Mouse (Mus musculus) cerebellum, postnatal 14 days (tissue): ENCODE measurements at regions not wholly inside any gene's neighbourhood (a gene's known extent, or its start where the extent isn't known, plus 50 kb on each side); places are given as distances from the start of the nearest gene placed in this dataset.
A peak's percentile ranks its signal among the peaks of the same experiment; 100 is the strongest.

ENCODE experiments used
- DNase-seq, 2 experiments: peaks; one replicate each; pipeline ENCODE4 v3.0.0; 2021; ENCODE audit warnings: mixed read lengths in 2 of 2

DNA sequence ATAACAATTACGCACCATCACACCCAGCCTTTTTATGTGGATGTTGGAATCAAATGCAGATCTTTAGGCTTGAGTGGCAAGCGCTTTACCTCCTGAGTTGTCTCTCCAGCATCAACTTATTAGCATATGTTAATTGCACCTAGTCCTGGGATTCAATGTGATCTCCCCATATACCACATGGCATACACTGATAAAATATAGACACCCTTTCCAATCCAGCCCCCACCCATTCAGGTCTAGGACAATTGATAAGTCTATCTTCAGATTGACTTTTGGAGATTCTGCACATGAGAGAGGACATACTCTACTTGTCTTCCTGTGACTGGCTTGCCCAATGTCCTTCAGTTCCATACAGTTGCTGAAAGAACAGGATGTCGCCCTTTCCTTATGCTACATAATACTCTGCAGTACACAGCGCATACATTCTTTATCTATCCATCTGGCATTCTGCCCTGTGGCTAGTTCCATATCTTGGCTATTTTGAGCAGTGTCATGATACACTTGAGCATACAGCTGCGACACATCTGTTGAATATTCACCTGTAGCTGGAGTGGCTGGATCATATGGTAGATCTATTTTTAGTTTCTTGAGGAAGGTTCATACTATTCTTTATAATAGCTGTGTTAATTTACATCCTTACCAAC, 120.3 kb downstream of the Gsdmc2 start:
- DNase-seq, result no peak

DNA sequence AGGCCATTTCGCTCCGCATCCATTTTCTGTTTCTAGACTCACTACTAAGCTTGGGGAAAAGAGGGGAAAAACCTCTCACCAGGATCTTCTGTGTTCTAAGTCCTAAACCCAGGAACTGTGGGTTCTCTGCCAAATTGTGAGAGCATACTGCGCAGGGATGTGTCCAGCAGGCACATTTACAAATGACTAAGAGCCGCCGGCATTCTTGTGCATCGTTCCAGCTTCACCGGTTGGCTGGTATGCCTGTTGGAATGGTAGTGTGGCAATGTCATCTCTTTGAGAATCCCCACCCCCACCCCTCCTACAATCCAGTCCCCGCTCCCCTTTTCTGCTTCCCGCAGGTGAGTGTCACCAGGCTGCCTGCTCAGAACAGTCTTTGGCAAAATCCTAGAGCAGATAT, 122.0 kb downstream of the Gsdmc2 start:
- DNase-seq, result peak; percentile 10 to 19

DNA sequence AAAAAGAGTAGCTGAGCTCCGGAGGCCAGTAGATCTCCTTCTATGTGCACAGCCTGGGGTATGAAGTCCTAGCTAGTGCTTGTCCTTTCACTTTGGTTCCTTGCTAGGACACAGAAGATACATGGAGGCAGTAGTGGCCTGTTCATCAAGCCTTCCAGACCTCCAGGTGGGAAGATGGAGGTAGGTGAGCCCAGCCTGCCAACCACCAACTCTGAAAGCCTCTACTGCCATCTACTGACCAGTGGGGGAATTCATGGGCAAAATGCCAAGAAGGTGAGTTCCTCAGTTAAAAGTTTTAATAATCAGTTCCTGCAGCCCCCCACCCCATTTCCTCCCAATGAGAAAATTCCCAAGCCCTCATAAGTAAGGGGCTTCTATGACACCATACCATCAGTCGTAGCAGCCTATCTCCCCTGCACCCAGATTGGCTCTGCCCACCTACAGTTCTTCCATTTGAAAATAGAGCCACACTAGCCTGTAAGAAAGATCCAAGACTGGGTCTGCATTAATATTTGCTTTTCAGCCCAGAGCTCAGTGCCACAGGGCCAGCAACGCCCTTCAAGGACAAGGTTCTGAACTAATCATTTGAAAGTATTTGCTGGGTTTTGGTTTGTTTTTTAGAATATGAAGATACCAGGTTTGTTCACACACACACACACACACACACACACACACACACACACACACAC, 123.2 kb downstream of the Gsdmc2 start:
- peak; percentile 43 to 61 for DNase-seq

DNA sequence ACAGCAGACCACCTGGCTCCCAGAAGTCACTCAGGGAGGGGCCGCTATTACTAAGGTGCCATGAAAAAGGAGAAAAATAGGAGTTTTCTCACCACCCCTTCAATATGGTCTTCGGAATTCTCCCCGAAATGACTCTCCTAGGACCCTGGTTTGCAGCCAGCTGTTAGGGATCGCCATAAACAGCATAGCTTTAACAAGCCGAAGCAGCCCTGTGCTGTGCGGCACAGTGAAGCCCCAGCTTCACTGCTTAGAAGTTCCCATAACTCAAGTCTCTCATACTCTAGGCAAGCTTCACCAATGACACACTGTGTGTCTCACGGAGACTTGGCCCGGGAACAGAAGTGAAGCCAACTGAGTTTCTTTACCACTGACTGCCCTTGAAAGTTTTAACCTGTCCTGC, 127.2 kb downstream of the Gsdmc2 start:
- DNase-seq, result no peak

DNA sequence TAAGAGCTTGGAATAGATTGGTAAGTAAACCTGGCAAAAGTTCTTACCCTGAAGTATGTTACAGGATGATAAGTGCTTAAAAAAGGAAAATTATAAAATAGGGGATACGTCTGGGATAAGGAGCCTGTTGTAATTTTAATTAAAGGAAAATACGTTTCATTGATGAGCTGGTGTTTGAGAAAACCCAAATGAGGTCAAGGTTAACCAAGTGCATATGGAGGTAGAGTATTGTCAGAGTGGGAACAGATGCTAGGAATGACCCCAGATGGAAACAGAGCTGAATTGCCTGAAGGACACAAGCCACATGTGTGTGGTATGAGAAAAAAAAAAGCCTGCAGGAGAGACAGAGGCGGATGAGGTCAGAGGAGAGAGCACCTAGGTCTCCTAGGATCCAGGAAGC, 131.3 kb downstream of the Gsdmc2 start:
- no peak for DNase-seq

DNA sequence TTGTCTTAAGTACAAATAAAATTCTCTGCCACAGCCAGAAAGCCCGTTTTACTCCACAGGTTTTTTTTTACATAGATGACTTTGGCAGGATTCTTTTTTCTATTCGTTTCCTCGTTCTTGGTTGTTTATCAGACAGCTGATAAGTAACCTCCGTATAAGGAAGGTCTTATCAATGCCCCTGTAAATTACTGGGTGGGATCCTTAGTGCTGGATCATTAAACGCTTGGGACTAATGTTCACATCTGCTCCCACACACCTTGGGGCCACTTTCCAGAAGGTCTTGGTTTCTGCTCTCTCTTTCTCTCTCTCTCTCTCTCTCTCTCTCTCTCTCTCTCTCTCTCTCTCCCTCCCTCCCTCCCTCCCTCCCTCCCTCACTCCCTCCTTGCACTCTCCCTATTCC, 134.6 kb downstream of the Gsdmc2 start:
- DNase-seq, result no peak

DNA sequence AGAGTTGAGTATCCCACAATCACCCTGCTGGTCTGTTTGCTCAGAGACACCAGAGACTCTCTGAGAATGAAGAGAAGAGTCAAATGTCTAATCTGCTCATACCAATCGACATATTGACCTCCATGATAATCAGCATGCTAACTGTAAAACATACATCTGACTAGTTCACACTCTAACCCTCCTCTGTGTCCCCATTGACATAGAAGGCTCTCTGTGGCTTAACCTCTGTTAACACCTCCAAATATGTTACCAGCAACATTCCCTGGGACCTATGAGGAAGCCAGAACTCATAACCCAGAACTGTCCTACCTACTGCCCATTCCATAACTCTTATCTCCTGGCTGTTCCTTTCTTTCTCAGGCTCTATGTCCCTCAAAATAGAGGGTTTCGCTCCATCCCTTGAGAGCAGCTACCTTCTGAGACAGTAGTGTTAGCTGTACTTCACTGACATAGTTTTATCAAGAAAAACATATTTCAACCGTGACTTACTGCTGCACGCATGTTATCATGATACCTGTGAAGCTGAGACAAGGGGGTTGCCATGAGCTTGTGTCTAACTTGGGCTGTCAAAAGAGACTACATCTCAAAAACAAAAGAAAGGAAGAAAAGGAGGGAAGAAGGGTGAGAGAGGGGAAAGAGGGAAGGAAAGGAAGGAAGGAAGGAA, 135.6 kb downstream of the Gsdmc2 start:
- DNase-seq, result no peak

DNA sequence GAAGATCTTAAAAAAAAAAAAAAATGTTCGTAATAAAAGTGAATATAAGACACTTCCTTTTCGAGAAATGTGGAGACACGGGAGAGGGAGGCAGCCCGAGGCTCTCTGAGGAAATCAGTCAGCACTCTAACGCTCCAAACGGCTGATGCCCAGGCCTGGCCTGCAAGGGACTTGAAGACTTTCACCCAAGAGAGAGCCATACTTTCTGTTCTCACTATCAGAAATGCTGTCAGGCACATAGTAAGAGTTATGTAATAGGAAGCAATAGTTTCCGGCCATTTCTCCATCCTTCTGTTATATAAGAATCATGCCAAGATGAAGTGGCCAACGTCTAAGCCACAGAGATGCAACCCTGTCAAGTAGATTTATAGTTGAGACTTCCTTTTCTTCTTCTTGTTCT, 140.3 kb downstream of the Gsdmc2 start:
- no peak for DNase-seq

GRCm38 (mm10) chr15:63697831-63698230, 147.1 kb downstream of the Gsdmc2 start:
- DNase-seq, result no peak

DNA sequence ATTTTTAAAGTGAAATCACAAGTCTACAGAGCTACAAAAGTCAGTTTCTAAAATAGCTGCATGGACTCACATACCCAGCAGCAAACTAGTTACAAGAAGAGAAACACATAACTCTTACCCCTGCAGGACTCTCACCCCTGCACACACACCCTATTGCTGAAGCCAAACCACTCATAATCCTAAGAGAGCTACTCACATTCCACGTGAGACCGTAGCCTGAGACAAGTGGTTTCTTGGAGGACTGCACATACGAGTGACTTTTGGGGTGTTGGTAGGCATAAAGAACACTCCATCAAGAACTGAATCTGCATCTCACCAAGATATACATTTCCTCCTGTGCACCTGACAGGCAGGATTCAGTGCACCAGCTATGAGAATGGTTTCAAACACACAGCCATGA, 150.8 kb downstream of the Gsdmc2 start:
- DNase-seq, result no peak

- no peak for DNase-seq
Measured at GRCm38 (mm10) chr15:63693561-63693960, 151.4 kb downstream of the Gsdmc2 start.

DNA sequence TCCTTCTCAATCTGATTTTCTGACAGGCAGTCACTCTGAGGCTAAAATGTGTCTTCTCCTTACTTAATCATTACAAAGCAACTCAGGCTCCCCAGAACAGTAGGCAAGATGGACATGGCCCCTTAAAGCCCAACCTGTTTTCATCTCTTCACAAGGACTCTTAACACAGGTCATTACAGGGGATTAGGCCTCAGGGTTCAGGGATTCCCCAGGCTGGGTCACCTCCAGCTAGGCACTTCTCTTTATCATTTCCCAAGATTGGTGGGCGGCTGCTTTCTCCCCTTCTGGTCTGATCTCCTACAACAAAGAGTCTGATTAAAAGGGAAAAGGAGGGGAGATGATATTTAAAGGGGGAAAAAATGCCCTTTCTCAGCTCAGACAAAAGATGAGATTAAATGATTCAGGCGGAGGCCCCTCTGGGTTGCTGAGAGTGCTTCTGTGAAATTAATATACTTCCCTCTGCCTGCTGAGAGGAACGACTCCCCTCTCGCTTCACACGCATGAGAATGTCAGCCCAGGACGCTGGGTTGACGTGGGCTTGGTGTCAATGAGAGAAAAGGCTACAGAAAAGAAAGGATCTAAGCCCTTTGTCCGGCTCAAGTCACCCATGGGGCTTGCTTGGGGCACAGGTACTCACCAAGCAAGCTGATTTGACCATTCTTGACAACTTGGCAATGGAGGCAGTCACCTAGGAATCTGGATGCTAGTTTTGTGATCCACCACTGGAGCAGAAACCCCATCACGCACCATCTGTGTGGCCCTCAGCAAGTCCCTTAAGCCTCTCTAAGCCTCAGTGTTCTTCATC, 152.3 kb downstream of the Gsdmc2 start:
- peak in 1 of 2 experiments; percentile 15 for DNase-seq

- no peak for DNase-seq
Measured at GRCm38 (mm10) chr15:63689788-63690575, 155.0 kb downstream of the Gsdmc2 start.

DNA sequence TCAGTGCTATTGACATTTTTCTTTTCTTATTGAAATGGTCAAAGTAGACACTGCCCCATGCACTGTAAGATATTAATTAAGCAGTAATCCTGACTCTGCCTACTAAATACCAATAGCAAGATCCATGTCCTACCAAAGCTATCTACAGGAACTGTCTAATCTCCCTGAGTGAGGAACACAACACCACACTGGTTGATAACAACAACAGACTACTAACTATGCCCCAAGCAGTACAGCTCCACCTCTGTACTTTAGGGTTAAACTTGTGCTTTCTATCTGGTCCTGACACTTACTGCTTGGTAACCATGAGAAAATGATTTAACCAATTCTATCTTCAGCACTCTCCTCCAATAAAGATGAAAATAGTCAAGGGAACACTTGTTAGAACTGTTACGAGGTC, 157.1 kb downstream of the Gsdmc2 start:
- no peak for DNase-seq

DNA sequence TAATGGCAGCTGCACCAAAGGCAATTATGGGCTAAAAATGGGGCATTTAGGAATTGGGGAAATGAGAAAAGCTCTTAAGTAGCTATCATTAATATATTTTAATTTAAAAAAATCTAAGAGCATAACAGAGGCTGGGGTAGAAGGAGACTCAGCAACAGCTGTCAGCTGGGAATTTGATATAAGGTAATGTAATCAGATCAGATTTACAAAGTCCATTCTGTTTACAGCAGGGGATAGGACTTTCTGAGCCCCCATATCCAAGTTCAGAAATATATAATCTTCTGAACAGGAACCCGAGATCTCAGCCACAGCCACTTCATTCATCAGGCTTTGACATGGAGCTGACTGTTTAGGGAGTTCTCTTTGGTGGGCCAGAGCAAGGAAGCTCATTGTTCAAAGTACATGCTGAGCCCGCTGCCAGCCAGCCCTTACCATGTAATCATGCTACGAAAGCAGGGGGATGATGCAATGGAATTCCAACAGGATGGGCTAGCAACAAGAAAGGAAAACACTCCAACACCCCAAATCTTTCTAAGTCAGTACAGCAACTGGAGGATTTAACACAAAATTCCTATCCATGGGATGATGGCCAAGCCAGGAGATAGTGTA, 157.9 kb downstream of the Gsdmc2 start:
- no peak for DNase-seq

- DNase-seq, result no peak
Measured at GRCm38 (mm10) chr15:63679984-63680925, 164.7 kb downstream of the Gsdmc2 start.

DNA sequence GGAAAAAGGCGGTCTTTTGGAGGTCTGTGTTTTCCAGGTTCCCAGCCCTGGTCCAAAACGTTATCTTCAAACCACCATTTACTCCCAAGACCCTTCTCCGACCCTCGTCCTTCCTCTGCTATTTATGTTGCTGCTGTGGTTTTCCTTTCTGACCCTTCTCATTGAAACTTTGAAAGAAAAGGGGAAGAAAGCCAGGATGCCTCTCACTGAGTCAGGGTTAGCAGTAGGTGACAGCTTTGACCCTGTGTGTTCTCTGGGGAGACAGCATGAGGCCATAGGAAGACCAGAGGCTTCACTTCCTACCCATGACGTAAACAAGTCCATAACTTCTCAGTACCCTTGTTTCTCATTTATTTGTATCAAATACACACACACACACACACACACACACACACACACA, 166.1 kb downstream of the Gsdmc2 start:
- no peak for DNase-seq

DNA sequence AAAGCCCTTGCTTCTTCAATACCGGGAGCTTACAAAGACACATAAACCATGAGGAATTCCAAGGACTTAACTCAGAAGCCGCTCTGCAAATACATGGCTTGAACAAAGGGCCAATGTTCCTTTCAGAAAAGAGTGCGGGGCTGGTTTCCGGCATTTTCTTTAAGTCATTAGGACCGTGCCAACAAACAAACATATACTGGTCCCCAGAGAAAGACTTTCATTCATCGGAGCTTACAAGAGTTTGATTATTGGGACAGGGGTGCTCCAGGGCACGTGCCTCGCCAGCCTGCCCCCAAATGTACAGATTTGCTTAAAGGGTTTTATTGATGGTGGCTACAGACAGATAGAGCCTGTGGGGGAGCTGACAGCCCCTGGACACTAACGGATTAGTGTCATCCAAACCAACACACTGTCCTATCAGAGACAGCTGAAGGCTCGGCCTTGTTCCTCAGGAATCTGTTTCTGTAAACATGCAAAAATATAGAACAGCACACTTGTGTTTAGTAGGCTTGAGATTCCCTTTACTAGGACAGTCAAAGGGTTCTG, 169.4 kb downstream of the Gsdmc2 start:
- DNase-seq, result no peak

DNA sequence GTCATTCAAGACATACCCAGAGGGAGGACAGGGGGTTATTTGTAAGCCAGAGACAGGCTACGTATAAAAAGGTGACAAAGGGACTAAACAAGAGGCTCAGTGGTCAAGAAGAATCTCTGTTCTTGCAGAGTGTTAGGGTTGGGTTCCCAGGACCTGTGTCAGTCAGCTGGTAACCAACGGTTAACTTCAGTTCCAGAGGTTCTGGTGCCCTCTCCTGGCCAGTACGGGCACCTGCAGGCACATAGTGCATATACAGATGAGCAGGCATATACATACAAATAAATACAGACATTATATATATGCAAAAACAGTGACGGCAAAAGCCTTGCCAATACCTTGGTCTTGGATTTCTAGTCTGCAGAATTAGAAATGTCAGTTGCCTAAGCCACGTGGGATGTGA, 170.6 kb downstream of the Gsdmc2 start:
- no peak for DNase-seq

DNA sequence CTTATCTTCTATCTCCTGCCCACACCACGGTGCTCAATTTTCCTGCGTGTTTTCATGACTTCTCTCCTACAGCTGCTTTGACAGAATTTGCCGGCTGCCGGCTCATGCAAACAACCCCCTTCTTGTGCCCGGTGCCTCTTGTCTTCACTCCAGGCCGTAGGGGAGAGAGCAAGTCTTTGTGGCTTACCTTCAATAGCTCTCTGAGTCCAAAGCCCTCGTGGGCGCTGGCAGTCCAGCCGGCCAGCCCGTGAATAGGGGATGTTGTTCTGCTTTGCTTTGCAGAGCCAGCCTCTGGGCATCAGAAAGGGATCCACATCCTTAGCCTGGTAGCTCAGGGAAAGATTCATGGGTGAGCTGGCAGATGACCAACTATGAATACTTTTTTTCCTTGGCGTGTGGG, 173.9 kb downstream of the Gsdmc2 start:
- peak; percentile 26 to 33 for DNase-seq

DNA sequence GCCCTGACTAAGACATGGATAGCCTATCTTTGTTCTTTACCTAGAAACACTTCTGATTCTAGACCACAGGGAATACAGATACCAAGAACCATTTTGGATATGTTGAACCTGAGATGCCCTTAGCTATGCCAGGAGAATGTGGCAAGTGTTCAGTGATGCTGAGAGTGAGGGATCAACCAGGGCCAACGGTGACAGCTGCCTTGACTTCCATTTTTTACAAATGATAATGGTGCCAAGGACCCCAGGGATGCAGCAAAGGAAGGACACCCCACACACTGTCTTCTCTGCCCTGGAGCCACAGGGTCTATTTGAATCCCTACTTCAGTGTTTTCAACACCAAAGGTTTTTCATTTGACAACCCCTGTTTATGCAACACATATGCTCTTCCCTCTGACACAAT, 174.4 kb downstream of the Gsdmc2 start:
- DNase-seq, result peak; percentile 20 to 28
